Mouse (Mus musculus): ENCODE measurements around the gene Unc80.

DNA sequence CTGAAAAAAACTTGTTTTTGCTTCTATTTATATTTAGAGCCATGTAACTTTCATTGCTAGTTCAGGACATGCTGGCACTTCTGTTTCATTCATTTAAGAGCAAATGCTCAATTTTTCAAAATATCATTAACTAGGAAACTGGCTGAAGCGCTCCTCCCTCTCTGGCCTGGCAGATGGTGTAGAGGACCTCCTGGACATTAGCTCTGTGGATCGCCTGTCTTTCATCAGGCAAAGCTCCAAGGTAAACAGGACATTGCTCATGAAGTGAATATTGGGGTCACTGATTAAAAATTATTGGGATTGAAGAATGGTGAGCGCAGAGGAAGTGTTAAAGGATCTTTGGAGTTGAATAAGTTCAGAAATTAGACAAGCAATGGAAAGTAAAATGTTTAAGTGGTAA, 82.6 kb downstream of the Unc80 start:
- TF ChIP-seq CTCF (IDR thresholded peaks at IDR 0.05; ENCODE audit: extremely low read depth, insufficient read depth, insufficient read length, insufficient replicate concordance) (no peak), POLR2A (IDR thresholded peaks at IDR 0.05; ENCODE audit: low read depth, low read length) (no peak)
